Mouse (Mus musculus) adrenal gland, adult 8-10 months (tissue): ENCODE measurements around the gene Lck. TPM values are rescaled to one million over a fixed set of nuclear protein-coding genes. Genes with fewer than 3 reads are reported as not detected.
"Not testable (repeated sequence)": the region's sequence is repeated elsewhere in the genome, so short reads cannot be mapped to it uniquely, and the experiment has no call there.

Experiments
- DNase-seq: peaks from one replicate; pipeline ENCODE4 v3.0.0; 2022
- total RNA-seq, 4 experiments: library from RNA; stranded (reverse); gene quantifications; 2 replicates each; pipeline ENCODE4 v1.2.4; 2022

Gene Lck
- total RNA-seq, 4 experiments from 2014 or later: 1.9 to 3.5 (median 2.6) TPM

DNA sequence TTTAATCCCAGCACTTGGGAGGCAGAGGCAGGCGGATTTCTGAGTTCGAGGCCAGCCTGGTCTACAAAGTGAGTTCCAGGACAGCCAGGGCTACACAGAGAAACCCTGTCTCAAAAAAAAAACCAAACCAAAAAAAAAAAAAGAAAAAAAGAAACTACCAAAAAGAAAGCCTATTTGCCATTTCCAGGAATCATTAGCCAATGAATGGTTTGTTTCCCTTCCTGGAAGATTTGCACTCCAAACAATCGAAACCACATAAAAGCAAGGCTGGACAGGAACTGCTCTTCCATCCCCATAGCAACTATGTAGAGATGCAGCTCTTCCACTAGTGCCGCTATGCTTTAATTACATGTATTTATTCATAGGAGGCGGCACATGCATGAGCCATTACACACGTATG, 18.9 kb downstream of the Lck start:
- DNase-seq: not testable (repeated sequence)

DNA sequence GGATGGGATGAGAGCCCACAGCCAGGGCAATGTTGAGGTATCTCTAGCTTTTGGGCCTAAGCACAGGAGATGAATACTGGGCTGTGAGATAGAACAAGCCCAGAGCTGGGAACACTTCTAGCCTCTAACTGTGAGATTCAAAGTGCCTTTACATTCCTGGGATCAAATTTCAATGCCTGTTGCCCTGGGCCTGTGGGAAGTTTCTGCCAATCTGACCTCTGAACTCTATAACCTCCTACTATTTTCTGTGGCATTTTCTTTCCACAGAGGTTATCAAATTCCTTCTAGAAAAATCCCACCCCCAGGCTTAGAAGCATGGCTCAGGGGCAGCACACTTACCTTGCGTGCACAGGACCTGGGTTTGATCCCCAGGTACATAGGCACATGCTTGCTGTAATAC, 23.1 kb downstream of the Lck start:
- DNase-seq: no peak

DNA sequence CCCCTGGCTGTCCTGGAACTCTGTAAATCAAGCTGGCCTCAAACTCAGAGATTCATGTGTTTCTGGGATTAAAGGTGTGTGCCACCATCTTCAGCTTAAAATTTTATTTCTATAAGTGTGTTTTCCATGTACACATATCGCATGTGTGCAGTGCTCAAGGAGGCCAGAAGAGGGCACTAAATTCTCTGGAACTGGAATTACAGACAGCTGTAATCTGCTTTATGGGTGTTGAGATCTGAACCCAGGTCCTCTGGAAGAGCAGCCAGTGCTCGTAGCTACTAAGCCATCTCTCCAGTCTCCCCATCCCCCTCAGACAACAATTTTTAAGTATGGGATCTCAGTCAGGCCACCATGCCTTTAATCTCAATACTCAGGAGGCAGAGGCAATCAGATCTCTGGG, 24.1 kb downstream of the Lck start:
- DNase-seq: no peak

DNA sequence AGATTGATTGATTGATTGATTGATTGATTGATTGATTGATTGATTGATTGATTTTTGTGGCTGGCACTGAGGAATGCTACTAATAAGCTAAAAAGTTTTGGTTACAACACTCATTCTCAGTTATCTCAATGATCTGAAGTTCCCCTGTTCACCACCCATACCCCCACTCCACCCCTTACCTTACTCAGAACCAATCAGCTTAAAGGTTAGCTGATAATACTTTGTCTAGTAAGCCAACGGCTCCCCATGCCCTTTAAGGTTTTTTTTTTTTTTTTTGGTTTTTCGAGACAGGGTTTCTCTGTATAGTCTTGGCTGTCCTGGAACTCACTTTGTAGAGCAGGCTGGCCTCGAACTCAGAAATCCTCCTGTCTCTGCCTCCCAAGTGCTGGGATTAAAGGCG, 25.8 kb downstream of the Lck start:
- not testable (repeated sequence) for DNase-seq

DNA sequence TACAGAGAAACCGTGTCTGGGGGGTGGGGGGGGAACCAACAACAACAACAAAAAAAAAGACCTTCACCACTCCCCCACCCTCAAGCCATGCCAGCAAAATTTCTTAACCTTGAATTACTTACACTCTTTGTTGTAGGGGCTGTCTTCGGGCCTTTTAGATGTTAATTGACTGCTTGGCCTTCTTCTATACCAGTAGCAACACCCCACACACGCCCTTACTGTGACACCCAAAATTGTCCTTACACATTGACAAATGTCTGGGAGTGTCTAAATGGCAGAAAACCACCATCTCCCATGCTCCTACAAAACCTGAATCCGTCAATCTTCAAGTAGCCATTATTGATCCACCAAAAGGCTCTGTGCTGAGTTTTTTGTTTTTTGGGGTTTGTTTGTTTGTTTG, 29.3 kb downstream of the Lck start:
- no peak for DNase-seq

DNA sequence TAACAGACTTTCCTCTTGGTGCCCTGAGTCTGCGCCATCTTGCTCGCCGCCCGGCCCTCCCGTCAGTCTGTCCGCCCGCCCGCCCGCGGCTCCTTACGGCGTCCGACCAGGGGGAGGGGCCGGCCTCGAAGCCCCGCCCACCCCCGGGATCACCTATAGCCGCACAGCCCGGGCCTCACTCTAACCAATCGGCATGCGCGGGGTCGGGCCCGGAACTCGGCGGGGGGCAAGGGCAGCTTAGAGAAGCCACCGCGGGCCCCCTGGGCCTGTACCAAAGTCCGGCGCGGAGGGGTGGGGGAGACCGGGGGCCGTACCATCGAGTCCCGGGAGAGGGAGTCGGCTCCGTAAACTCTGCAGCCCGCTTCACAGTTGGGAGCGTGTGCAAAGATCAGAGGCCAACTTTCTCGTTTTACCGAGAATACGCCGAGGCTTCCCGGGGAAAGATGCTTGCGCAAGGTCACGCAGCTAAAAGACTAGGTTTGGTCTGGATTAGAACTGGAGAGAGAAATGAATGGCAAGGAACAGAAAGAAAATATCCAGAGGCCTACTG, 30.8 kb downstream of the Lck start, which contains the start of gene Hdac1:
Gene Hdac1 (minus strand): TSS at position 122 of the 550 bp plus-strand sequence.
- DNase-seq: peak; percentile 96

DNA sequence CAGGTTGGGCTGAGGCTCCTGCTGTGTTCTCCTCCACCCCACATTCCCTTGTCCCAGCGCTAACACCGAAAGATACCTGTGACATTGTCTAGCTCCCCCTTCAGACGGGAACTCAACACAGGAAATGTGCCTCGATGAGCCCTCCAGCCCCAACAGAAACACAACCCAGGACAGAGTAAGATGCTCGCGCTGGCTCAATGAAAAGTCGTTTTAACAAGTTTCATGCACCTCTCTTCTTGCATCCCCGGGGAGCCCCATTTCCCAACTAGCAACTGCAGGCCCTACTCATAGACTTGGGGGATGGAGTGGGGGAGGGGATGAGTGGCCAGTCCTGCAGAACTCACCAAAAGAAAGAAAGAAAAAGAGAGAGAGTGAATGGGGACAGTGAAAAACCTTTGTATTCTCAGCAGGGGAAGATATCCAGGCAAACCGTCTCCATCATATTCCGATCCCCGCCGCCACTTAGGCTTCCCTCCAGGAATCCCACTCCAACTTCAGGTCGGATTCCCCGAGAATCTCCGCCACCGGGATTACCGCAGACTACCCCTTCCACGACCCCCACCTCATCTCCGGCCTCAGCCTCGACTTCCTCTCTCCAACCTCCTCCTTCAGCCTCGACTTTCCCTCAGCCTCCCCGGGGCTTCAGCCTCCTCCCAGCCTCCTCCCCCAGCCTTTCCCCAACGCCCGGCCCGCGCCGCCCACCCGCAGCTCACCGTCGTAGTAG, 31.4 kb downstream of the Lck start:
- peak; percentile 20 for DNase-seq

DNA sequence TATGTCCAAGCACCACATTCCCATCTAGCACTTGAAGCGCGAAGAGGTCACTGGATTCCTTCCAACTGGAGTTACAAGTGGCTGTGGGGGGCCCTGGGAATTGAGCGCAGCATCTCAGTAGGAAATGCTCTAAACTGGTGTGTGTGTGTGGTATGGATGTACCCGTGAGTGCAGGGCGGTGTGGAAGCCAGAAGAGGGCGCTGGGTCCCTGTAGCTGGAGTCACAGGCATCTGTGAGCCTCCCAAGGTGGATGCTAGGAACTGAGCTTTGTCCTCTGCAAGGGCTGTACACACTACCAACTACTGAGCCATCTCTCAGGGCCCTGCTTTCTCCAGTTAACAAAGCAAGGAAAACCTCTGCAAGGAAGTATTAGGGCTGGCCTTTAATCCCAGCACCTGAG, 33.4 kb downstream of the Lck start:
- no peak for DNase-seq

DNA sequence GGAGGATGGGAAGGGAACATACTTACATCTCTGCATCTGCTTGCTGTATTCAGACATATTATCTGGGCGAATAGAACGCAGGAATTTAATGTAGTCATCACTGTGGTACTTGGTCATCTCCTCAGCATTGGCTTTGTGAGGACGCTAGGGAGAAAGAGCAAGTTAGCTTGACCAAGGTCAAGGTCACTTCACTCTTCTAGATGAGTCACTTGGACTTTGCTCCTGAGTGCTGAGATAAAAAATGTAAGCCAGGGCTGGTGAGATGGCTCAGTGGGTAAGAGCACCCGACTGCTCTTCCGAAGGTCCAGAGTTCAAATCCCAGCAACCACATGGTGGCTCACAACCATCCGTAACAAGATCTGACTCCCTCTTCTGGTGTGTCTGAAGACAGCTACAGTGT, 44.5 kb downstream of the Lck start:
- peak; percentile 30 for DNase-seq

DNA sequence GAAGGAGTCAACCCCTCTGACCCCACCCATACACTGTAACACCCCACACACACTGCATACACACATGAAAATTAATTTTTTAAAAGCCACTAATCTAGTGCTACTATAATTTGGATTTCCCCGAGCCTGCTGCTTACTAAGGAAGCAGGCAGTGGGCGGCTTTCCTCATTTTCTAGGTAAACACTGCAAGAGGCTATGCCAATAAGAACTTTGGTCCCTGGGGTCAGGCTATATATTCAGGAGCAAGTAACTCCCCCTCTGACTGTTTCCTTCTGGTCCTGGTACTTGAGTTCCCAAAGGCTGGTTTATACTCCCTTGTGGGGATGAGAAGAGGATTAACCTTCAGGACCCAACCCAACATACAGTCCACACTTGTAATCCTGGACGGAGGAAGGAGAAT, 47.6 kb downstream of the Lck start:
- DNase-seq: no peak

DNA sequence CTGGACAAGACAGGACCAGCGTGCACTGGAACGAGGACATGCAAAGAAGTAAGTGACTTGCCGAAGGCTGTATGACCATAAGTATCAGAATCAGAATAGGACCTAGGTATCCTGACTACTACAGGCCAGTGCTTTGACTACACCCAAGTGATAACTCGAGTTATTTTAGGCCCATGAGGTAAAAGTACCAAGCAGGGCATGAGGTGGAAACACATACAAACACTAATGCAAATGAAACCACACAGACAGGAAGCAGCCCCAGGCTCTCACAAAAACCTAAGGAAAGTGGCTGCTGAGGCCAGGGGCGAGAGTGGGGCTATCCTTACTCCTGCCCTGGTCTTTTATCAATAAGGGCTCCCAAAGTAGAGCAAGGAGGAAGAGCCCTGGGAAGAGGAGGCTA, 48.1 kb downstream of the Lck start:
- no peak for DNase-seq

DNA sequence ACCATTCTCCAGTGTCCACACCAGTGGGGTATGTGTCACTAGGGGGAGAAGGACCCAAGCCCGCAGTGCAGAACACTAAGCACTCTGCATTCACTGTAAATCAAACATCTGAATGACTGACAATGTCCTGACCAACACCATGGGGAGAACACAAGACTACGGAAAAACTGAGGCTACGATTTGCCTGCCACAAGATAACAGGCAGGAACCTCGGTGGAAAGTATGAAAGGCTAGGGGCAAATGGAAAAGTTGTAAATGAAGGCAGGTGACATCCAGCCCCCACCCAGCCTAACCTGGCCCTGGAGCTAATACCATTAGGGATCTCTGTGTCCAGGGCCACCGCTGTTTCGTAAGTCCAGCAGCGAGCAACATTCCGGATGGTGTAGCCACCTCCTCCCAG, 54.9 kb downstream of the Lck start:
- no peak for DNase-seq

DNA sequence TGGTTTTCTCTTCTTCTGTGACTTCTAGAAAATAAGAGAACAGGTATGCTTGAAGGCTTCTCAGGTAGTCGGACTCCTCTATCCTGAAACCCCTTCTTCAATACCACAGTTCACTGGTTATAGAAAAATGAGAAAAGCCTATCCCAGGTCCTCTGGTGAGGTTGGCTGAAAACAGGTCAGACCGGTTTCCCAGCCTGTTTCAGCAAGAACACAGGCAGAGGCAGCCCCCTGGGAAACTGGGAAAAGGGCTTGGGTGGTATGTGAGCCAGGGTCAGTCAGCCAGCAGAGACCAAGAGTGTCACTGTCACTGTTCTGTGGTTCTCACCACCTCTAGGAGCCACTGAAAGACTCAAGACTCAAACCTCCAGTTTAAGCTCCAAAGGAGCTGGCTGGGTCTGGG, 56.5 kb downstream of the Lck start:
- DNase-seq: no peak

DNA sequence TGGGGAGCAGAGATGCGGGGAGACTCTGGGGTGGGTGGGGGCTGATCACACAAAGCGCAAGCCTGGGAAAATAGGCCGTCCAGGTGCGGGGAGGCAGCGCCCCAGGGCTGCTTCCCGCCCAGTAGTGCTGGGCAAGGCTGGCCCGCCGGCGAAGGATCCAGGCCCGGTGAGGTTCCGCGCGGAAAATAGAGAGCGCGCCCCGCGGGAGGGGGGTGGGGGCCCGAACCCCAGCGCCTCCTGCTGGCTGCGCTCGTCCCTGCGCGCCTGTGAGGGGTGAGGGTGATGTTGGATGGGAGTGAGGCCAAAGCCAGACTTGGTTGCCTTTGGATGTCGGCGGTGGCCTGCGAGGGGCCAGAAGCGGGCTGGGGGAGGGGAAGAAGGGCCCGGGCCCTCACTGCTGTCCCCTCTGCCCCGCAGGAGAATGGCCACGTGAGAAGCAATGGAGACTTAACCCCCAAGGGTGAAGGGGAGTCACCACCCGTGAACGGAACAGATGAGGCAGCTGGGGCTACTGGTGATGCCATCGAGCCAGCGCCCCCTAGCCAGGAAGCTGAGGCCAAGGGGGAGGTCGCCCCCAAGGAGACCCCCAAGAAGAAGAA, 59.0 kb downstream of the Lck start:
- no peak for DNase-seq

DNA sequence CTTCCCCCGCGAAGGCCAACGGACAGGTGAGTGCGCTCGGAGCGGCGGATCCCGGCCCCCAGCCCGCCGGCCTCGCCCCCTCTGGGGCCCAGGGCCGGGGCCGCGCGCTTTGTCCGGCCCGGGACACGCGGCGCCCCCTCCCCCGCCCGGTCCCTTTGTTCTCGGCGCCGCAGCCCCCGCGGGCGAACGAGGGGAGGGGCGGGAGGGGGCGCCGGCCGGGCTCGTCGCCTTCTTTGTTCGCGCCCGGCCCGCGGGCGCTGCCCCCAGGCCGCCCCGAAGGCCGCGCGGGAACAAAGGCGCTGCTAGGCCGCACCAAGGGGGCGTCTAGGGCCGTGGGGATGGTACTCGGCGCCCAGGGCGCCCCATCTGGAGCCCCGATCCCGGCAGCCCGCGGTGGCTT, 59.5 kb downstream of the Lck start:
- DNase-seq: no peak

DNA sequence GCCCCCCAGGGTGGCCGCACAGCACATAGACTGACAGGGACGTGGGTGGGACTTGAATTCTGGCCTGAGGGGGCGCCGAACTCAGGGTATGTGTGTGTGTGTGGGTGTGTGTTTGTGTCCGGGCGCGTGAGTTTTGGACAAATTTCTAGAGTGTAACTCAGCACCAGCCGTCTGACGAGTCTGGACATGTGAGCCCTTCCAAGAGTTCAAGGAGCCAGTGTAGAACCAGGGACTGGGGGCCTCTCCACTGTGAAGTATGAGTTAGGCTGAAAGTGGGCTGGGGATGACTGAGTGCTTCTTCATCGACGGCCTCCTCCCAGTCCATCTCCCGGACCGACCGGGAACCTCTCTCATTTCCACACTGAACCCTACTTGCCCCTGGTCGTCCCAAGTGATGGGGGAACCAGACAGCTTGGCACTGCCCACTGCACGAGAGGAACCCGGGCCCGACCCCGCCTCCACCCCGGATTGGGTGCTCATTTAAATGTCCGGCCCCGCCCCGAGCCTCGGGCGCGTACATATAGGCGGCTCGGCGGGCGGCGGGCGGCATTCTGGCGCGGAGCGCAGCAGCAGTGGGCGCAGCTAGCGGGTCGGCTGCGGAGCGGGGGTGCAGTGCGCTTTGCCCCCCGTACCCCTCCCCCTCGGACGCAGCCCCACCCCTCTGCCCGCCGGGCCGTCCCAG, 60.2 kb downstream of the Lck start, which contains the start of gene Marcksl1:
Gene Marcksl1 (plus strand): TSS at position 496 of the 682 bp plus-strand sequence.
- DNase-seq: peak; percentile 78

DNA sequence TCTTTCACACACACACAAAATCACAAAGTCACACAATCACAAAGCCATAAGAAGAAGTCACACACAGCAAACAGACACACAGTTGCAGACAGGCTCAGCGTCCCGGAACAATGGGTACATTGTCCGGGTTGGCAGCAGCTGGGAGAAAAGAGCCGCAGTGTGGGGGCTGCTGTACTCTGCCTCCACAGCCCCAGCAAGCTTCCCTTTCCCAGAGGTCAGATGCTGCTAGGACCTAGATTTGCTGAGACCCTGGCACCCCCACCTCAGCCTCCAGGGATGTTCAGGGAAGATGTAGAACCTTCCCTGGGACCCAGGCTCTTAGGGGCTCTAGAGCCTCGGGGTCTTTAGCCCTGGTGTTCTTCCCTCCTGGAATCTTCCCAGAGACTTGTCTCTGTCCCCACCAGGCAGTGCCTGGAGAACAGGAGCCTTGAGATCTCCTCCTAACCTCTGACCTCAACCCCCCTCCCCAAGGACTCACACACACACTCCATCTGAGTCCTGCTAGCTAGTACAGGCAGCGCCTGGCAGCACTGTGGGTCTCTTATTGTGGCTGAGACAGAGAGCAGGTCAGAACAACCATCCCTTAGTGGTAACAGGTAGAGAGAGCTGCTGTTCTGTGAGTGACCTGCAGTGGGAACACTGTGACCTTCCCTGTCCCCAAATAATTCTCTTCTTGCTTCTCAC, 61.9 kb downstream of the Lck start:
- DNase-seq: no peak

DNA sequence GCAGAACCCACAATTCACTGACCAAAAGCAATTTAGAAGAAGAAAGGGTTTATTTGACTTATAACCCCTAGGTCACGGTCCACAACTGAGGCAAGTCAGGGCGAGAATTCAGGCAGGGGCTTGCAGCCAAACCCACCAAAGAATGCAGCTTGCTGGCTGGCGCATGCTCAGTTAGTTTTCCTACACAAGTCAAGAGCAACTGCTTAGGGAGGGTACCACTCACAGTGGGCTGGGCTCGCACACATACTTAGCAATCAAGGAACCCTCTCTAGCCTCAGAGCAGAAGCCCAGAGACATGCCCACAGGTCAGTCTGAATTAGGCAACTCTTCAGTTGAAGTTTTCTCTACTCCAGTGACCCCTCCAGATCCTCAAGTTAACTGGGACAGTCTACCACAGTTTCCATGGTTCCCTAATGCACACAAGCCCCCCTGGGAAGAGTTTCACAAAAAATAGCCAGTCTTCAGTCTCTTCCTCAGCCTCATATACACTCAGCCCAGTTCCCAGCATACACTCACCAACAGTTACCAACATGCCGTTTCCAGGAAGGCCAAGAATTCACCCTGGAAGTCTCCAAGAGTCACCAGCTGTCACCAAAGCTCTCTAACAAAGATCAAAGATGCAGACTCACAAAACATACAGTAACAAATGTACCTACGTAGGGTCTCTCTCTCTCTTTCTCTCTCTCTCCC, 62.6 kb downstream of the Lck start:
- no peak for DNase-seq

DNA sequence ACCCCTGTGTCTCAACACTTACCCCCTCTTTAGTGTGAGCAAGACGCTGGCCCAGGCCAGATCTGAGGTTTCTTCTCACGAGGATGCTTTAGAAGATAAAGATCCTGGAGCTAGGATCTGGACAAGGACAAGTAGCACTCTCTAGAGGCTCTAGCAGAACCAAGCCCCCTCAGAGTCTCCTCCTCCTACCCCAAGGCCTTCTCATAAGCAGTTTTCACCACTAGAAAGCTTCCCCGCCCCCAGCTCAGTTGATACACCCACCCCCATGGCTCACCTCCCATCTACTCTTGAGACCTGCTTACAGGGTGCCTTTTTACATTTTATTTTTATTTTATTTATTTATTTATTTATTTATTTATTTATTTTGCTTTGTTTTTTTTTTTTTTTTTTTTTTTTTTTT, 63.8 kb downstream of the Lck start:
- no peak for DNase-seq

DNA sequence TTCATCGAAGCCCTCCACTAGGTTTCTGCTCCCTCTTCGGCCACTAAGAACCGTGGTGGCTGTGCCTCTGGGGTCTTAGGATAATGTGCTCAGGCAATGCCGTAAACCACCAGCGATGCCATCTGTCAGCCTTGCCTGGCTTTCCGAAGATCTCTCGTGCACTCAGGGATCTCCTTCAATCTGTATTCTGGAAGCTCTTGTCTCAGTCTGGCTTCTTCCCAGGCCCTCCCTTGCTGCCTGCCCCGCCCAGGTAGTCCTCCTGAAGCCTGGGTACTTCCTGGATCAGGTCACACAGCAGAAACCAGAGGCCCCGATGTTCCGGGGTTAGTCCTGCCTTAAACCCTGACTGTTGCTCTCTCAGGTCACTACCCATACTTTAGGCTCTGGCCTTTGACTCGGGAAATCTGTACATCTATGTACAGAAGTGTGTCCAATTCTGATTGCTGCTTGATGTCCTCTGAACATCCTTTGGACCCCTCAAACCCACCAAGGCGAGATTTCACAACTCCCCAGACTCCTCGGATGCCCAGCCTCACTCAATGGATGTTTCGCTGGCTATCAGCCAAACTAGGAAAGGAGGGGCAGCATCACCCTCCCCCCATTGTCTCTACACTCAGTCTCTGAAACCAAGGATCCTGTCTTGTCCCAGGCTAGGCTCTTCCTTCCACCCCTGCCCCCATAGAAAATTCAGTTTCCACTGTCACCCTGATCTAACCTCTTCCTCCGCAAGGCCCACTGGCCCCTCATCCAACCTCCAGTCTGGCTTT, 64.4 kb downstream of the Lck start:
- DNase-seq: no peak

DNA sequence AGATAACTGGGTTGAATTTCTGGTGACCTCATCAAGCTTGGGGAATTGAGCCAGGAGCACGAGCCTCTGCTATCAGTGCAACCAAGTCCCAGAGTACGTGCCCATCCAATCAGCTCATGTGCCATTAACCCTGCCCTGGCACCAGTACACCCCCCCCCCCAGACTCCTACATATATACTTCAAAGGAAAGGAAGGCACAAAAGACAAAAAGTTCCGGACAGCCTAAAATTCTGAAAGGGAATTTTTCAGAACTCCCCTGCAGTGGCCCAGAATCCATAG, 65.3 kb downstream of the Lck start:
- no peak for DNase-seq
